Mouse (Mus musculus): Measurements from ENCODE around the gene Bst2. TPM values are rescaled to one million over a fixed set of nuclear protein-coding genes. Genes with fewer than 3 reads are reported as not detected.

Gene Bst2
- polyA plus RNA-seq, 1 experiment = 18.1 TPM

DNA sequence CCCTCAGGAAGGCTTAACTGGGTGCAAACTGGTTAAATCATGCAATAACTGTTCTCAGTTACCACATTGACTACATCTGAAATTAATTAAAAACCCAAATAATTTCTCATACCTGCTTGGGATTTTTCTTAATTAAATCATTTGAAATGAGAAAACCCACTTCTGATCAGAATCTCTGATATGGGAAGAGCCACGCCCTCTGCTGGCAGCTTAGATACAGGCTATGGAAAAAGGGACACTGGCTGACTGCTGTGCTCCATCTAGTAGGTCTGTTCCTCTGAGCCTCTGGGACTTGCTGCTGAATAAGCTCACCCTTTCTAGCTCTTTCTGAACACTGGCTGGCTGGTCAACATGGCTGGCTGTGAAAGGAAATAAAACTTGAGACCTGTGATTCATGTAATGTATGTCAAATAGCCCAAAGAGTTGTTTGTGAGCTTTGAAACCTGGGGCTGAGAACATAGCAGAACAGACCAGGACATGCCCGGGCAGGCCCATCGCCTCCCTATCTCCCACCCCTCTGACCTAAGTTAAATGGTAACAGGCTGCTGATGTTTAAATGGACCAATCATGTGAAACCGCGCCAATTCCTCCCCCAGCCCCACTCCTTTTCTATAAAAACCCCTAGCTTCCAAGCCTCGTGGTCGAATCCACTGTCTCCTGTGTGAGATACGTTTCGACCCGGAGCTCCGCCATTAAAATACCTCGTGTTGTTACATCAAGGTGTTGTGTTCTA lies 6.4 kb downstream of the Bst2 start:
- peak; percentile 48 for DNase-seq (ENCODE audit: low read depth)
- TF ChIP-seq CTCF (IDR thresholded peaks at IDR 0.05; ENCODE audit: borderline replicate concordance, extremely low read depth, insufficient read depth, insufficient read length) = peak; percentile 52; the same call in 1 of the 2 replicates

DNA sequence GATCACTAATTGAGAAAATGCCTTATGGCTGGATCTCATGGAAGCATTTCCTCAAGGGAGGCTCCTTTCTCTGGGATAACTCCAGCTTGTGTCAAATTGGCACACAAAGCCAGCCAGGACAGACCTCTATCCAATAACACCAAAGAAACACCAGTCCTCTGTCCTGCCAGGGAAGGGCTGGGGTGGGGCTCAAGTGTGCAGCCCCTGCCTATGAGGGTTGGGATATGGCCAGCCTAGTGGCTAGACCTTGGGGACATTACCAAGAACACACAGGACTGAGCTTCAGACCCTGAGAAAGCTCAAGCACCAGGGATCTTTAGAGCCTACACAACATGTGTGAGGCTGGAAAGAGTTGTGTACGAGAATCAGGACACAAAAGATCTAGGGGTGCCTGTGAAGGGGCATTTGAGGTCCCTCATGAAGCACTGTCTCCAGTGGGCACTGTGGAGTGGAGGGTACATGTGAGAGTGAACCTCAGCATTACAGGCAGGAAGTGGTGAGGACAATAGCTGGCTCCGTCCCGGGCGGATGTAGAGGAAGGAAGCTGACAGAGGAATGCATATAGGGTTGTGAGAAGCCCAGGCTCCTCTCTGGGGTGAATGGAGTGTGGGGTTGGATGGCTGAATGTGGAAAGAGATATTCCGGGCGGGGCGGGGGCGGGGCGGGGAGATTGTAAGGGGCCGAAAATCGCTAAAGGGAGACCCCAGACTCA lies 8.7 kb downstream of the Bst2 start:
- no peak for DNase-seq (ENCODE audit: low read depth)
- TF ChIP-seq CTCF (IDR thresholded peaks at IDR 0.05; ENCODE audit: borderline replicate concordance, extremely low read depth, insufficient read depth, insufficient read length) (no peak), POLR2A (IDR thresholded peaks at IDR 0.05; ENCODE audit: borderline replicate concordance, extremely low read depth, insufficient read depth, insufficient read length, poor library complexity, severe bottlenecking) (no peak)

- no peak for DNase-seq (ENCODE audit: low read depth)
- TF ChIP-seq POLR2A (IDR thresholded peaks at IDR 0.05; ENCODE audit: borderline replicate concordance, extremely low read depth, insufficient read depth, insufficient read length, poor library complexity, severe bottlenecking) (no peak), CTCF (IDR thresholded peaks at IDR 0.05; ENCODE audit: borderline replicate concordance, extremely low read depth, insufficient read depth, insufficient read length) (no peak)
Measured at GRCm38 (mm10) chr8:71527162-71527870, 9.9 kb downstream of the Bst2 start.

DNA sequence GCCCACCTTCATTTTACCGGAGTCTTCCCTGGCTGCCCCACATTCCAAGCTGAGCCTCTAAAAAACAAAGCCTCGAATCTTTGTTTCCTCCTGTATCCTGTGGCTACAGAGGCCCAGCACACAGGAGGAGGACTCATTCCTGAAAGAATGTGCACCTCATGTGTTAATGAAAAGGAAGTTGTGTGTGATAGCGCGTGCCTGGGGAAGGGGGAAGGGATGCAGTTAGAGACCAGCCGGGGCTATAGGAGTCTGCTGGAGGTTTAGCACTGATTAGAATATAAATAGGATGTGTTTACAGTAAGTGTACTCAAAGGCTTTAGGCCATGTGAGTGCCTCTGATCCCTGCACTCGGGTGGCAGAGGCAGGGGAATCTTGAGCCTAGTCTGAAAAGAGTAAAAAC lies 11.0 kb downstream of the Bst2 start:
- no peak for DNase-seq (ENCODE audit: low read depth)
- TF ChIP-seq POLR2A (IDR thresholded peaks at IDR 0.05; ENCODE audit: borderline replicate concordance, extremely low read depth, insufficient read depth, insufficient read length, poor library complexity, severe bottlenecking) = no peak
- TF ChIP-seq CTCF (IDR thresholded peaks at IDR 0.05; ENCODE audit: borderline replicate concordance, extremely low read depth, insufficient read depth, insufficient read length) = no peak

DNA sequence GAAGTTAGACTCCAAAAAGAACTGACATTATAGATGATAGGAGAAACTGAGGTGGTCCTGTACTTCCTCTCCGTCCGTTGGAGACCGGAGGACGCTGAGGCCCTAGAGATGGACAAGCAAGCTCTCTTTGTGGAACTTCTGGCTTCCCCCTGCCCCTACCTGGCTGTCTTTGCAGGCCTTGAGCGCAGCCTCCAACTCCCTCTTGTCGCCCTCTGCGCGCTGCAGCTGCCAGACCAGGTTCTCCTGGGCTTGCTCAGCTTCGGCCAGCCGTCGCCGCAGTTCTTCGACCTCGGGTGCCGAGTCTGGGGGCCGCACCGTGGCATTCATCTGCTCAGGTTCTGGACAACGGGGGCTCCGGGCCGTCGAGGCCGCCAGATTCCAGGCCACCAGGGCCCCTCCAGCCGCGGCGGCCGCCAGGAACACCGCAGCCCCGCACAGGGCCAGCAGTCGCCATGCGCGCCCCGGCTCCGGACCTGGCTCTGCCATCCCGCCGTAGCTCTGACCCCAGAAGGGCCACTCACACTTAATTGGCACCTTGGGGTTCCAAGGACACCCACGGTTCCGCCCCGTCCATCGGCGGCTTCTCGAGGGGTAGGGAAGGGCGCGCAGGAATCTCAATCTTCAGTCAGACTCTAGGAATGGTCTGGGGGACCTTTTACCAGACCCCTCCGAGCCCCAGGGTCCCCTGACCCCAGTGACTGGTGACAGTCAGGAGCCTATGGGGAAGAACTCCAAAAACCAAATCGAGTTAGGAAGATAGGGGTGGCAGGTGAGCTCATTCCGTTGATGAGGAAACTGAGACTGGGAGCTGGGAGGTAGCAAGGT lies 11.8 kb downstream of the Bst2 start, which contains the start of gene Ccdc194:
Gene Ccdc194, minus strand, starts transcription at position 486 of the 825 bp plus-strand sequence.
- TF ChIP-seq CTCF (IDR thresholded peaks at IDR 0.05; ENCODE audit: borderline replicate concordance, extremely low read depth, insufficient read depth, insufficient read length) (no peak), POLR2A (IDR thresholded peaks at IDR 0.05; ENCODE audit: borderline replicate concordance, extremely low read depth, insufficient read depth, insufficient read length, poor library complexity, severe bottlenecking) (no peak)
- no peak for DNase-seq (ENCODE audit: low read depth)

DNA sequence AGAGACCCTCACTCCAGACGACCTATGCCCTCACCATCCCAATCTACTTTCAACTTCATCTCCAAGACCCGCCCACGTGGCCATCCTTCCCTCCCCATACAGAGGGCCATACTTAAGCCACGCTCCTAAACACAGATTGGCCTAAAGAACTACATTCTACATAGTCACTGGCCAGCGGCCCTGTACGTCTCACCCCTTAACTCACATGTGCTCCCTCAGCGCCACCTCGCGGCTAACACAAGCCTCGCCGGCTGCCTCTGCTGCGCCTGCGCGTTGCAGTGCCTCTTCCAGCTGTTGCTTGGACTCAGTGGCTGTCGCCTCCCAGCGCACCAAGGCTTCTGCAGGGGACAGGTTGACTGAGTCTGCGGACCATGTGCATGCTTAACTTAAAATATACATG lies 15.6 kb downstream of the Bst2 start:
- TF ChIP-seq POLR2A (IDR thresholded peaks at IDR 0.05; ENCODE audit: borderline replicate concordance, extremely low read depth, insufficient read depth, insufficient read length, poor library complexity, severe bottlenecking) (no peak), CTCF (IDR thresholded peaks at IDR 0.05; ENCODE audit: borderline replicate concordance, extremely low read depth, insufficient read depth, insufficient read length) (peak; percentile 90)
- DNase-seq (ENCODE audit: low read depth) = peak; percentile 93

- peak; percentile 81 for DNase-seq (ENCODE audit: low read depth)
- peak; percentile 67 for TF ChIP-seq CTCF (IDR thresholded peaks at IDR 0.05; ENCODE audit: borderline replicate concordance, extremely low read depth, insufficient read depth, insufficient read length)
Measured at GRCm38 (mm10) chr8:71519037-71519825, 18.0 kb downstream of the Bst2 start.

GRCm38 (mm10) chr8:71516786-71517185 lies 20.5 kb downstream of the Bst2 start:
- no peak for TF ChIP-seq POLR2A (IDR thresholded peaks at IDR 0.05; ENCODE audit: borderline replicate concordance, extremely low read depth, insufficient read depth, insufficient read length, poor library complexity, severe bottlenecking)
- no peak for TF ChIP-seq CTCF (IDR thresholded peaks at IDR 0.05; ENCODE audit: borderline replicate concordance, extremely low read depth, insufficient read depth, insufficient read length)
- DNase-seq (ENCODE audit: low read depth) = no peak

DNA sequence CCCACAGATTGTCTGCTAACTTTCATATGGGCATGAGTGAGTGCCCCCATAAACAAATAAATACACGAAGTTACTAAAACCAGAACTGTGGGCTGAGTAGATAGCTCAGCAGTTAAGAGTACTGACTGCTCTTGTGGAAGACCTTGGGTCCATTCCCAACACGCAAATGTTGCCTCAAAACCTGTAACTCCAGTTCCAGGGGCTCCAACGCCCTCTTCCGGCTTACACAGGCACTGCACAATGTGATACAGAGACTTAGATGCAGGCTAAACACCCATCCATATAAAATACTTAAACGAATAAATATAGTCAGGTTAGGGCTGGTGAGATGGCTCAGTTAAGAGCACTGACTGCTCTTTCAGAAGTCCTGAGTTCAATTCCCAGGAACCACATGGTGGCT lies 22.2 kb downstream of the Bst2 start:
- no peak for TF ChIP-seq CTCF (IDR thresholded peaks at IDR 0.05; ENCODE audit: borderline replicate concordance, extremely low read depth, insufficient read depth, insufficient read length)
- TF ChIP-seq POLR2A (IDR thresholded peaks at IDR 0.05; ENCODE audit: borderline replicate concordance, extremely low read depth, insufficient read depth, insufficient read length, poor library complexity, severe bottlenecking) = no peak
- no peak for DNase-seq (ENCODE audit: low read depth)

DNA sequence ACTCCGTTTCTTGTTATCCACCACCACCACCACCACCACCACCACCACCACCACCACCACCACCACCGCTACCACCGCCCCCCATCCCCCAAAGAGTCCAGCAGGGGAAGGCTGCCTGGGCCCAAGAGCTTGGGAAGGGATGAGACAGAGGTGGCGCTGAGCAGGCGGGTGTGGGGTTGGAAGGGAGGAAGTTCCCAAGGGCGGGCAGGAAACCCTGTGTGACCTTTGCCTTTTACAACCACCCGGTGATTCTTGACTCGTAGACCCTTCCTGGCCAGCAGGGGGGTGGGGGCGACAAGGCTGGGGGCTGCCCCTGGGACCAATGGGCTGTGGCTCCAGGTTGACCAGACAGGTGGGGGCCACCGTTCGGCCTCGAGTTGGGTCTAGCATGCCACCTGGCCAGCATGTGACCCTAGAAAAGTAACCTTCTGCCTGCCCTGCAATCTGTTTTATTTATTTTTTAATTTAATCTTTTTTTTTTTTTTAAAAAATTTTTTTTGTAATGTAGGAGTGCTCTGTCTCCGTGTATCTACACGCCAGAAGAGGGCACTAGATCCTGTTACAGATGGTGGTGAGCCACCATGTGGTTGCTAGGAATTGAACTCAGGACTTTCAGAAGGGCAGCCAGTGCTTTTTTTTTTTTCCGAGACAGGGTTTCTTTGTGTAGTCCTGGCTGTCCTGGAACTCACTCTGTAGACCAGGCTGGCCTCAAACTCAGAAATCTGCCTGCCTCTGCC lies 24.1 kb downstream of the Bst2 start:
- no peak for DNase-seq (ENCODE audit: low read depth)
- TF ChIP-seq POLR2A (IDR thresholded peaks at IDR 0.05; ENCODE audit: borderline replicate concordance, extremely low read depth, insufficient read depth, insufficient read length, poor library complexity, severe bottlenecking) = no peak
- TF ChIP-seq CTCF (IDR thresholded peaks at IDR 0.05; ENCODE audit: borderline replicate concordance, extremely low read depth, insufficient read depth, insufficient read length) = no peak

All from brain, embryonic 14.5 days (tissue).